Mouse (Mus musculus) layer of hippocampus, adult 11-12 months (tissue): ENCODE measurements at regions not wholly inside any gene's neighbourhood (a gene's known extent, or its start where the extent isn't known, plus 50 kb on each side); places are given as distances from the start of the nearest gene placed in this dataset.

Experiments
- DNase-seq: peaks from one replicate; pipeline ENCODE4 v3.0.0; 2022; ENCODE audit warnings: low spot score

DNA sequence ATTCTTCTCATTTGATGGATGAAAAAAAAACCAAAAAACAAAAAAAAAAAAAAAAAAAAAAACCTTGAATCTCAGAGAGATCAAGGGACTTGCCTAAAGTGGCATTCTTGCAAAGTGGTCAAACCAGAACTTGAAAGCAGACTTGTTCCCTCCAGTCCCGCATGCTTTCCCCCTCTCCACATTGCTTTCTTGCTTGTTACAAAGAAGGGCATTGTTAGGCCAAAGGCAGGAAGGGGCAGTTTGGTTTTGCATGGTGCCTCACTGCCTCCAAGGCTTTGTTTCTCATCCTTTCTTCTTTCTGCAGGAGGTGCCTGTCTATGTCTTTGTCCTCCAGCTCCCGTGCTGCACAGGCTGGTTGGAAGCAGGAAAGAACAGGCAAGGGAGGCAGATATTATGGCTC lies 356.2 kb upstream of the Tenm4 start:
- no peak for DNase-seq

DNA sequence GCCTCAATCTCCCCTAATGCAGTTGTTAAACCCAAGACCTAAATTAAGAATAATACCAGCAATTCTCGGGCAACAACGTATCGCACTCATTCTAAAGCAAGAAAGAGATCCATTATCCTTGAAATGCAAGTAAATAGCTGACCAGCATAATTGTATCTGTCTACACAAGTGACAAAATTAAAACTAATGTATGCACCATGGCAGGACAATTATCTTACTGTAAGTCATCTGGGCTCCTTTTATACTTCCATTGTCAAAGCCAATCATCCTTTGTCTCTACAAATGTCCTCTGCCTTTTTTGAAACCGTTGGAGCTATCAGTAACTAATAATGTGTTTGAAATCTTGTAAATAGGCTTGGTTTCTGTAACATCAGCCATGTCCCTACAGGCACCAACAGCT lies 347.5 kb upstream of the Tenm4 start:
- DNase-seq: no peak

DNA sequence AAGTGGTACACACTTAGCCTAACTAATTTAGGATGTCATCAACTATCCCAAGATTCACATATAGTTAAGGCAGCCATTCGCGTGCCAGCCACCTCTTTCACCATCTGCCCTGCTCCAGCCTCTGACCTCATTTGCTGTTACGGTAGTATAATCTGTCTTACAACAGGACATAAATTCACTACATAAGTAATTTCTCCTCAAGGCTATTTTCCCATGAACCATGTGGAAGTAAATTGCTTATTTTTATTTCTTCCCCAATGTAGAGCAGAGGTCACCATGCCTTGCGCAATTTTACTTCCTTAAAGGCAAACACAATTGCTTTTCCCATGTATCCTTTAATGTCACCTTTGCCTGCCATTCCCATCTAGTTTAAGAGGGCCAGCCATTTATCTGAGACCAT lies 341.2 kb upstream of the Tenm4 start:
- no peak for DNase-seq

DNA sequence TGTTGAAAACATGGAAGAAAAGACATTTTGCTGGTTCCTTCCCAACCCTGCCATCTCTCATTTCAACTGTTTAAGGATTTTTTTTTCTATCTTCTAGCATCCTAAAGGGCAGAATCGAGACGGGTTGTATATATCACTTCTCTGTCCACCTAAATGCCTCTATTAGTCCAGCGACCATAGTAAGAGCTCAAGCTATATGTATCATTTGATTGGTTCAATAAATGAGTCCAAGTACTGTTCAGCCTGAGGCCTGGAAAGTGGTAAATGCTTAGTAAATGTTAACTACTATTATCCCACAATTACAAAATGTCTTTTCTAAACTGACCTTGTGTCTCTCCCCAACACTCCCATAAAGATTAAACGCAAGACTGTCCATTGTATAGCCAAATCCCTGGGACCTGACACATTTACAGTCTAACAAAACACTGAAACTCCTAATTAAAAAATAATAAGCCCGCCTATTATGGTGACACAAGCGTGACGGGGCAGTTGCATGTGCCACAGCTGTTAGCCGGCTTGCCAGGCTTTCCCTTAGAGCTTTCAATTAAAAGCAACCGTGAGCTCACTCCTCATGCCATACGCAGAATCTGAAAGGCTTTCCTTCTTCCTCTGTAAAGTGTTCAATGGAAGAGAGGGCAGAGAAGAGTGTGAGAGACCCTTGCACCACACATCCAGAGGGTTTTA lies 336.7 kb upstream of the Tenm4 start:
- no peak for DNase-seq

DNA sequence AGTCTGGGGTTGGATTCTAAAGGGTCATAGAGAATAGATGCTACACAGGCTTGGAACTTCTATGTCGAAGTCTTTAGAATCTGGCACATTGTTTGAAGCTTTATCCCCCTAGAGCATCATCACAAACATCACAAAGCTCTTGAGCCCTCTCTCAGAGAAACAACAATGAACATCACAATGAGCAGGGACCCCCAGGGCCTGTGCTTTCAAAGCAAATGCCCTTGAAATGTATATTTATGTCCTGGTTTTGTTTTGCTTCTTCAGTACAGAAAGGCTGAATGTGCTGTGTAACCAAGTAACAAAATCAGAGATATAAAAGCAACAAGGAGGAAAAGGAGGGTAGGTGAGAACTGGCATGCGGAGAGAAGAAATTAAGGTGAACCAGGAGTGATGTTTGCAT lies 330.6 kb upstream of the Tenm4 start:
- DNase-seq: no peak

DNA sequence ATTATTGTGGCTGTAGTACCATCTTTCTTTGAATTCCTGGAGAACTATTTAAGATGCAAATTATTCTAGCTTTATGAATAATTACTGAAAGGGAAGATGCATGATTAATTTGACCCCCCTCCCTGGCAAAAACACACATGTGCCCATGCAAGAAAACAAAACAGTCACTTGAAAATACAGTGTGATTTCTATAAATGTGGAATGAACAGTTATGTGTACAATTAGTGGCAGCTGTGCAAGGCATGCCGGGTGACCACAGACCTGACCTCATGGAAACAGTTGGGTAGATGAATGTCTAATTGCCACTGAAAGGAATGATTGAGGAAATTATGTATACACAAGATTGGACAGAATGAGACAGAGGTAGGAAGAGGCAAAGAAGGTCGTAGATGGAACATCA lies 321.2 kb upstream of the Tenm4 start:
- no peak for DNase-seq

DNA sequence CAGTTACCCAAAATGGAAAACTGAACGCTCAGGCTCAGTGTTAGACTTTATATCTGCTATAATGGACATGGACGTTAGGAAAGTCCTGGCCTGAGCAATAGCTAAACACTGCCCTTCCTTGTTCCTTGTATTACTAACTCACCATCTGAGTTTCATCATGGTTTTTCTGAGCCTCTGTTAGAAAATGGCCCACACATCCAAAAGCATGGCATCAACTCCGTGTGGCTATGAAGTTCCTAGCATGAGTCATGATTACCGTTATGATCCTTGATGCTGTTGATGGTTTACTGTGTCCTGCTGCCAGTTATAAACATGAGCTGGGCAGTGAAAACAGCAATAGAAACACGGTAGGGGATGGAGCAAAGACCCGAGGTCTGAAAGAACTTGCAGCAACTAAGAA lies 318.4 kb upstream of the Tenm4 start:
- DNase-seq: no peak

DNA sequence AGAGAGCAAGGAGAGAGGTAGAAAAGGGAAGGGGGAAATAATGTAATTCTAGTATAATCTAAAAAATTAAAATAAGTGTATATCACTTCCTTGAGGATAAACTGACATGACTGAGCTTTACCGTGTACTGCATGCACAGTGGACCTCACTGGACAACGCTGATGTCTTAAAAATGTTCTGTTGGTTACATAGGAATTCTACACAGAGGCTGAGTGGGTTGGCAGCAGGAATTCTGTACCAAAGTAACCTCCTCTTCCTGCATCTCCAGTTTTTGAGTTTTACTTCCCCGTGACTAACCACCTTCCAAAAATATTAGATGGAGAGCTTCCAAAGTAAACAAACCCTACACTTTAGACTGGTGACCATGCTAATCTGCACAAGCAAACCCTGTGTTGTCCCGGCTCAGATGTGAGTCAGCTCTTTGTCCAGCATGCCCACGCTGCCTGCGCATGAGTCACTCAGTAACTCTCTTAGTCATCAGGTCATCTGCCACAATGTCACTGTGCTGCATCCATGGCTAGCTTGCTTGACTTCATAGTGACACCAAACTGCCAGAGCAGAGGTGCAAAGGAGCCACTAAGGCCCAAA lies 317.7 kb upstream of the Tenm4 start:
- DNase-seq: no peak

DNA sequence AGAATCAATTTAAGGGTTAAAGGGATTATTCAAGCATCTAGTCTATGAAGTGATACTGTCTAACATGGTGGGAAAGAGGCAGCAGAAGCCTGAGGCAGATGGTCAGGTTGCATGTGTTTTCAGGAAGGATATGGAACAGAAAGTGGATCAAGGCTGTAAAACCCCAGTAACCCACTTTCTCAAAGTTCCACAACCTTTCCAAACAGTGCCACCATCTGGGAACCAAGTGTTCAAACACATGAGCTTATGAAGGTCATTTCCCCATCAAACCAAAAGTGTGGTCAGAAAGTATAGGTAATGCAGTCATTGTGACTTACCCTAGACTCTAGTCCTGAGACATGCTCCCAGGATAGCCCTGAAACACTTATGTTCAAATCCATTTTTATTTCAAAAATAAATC lies 312.8 kb upstream of the Tenm4 start:
- DNase-seq: no peak

DNA sequence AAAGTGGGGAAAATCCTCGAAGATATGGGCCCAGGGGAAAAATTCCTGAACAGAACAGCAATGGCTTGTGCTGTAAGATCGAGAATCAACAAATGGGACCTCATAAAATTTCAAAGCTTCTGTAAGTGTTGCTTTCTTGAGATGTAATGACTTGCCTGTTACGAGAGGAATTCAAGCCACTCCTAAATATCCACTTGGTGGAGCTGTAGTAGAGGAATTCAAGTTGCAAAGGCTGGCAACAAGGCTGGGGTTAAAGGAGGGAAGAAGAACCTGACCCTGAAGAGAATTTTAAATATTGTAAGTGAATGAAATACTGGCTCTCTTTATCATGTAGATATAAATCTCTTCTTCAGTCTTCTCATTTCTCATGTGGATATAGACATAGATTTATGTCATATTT lies 306.8 kb upstream of the Tenm4 start:
- DNase-seq: no peak

DNA sequence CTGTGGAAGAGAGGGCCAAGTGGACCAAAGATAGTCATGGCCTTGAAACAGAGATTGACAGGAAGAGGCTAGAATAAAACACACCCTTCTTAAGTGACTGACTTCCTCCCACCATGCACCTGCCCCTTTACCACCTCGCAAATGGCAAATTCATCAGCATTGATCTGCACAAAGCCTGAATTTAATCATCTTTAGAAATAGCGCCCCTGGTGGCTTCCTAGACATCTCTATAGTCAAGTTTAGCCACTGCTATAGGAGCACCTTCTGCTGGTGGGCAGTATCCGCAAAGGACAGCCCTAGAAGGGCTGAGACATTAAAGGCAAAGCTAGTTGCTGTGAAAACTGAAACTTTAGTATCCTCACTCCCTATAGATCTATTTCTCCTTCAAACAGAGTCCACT lies 305.8 kb upstream of the Tenm4 start:
- no peak for DNase-seq

DNA sequence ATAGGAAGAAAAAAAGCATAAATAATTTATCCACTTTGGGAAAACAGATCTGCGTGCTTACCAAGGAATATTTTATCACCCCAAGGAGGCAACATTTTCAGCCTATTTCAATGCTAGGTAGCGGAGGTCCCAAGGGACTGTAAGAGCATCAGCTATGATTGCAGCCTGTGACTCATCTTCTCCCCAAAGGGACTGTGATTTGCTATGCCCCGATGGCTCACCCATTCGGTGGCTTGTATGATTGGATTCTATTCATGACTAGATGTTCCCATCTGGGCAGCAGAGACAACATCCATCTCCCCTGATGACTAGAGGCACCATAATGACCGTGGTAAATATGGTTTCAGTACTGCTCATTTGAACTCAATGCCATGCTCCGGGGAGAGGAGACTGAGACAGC lies 302.3 kb upstream of the Tenm4 start:
- DNase-seq: no peak

DNA sequence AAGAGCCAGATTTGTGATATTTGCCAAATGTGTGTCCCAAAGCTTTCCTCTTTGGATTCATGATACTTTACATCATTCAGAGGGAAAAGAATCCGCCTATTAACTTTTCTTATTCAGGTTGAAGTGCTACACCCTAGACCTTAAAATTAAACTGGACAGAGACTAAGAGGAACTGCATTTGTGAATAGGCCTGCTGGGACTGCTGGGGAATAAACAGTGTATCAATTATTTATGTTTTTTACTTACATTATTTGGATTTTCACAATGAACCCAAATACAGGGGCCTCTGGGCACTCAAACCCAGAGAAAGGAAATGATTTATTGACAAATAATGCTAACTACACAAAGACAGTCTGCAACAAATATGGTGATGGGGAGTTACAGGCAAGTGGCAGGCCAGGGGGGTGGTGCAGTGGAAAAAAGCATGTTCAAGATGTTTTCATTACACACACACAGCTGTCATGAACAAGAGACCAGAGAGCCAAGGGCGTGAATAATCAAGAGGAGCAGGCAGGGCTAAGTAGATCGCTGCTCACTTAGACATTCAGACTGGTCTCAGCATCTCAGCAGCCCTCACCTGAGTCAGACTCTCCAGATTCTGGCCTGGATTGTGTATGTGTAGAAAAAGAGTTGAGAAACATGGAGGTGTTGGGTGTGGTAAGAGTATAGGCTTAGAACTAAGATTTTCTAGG lies 290.3 kb upstream of the Tenm4 start:
- DNase-seq: no peak

DNA sequence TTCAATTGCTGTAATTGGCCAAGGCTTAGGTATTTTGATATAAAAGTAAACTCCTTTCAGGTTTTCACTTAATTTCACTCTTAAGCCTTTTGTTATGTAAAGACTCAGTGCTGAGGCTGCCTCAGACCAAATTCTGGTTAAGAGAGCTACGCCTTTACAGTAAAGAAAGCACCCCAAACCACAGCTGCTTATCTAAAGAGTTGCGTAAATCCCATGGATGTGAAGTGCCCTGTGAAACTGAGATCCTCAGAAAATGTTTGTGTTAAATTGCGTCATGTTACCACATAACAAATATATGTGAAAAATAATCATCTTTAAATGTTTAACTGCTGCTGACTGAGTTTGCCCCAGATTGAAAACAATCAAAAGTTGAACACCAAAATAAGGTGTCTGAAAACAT lies 269.5 kb upstream of the Tenm4 start:
- no peak for DNase-seq

DNA sequence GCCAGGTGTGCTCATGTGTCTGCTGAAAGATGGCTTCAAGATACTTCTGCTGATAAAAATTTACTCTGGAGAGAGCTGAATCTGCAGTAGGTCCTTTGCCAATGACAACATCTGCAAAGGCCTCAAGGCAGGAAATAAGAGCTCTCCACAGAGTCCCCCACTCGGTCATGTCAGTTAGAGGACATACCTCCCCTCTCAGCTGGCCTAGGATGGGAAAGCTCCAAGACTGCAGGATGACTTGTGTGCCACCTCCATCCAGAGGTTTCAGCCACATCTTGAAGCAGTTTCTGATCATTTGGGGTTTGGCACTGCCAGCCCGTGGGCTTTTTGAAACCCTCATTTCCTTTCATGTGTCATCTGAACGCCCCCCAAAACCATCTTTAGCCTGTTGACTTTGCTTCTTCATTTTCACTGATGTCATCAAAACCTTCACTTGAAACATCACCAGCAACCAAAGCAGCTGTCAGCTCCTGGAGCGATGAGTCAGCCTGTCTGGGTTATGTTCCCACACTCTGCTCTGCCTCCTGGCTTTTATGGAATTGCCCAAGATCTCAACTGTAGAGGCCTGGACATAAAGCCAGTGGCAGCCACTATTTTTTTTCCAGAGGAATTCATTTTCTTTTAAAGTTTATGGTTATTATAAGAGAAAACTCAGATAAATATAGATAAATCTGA lies 256.5 kb upstream of the Tenm4 start:
- DNase-seq: no peak

DNA sequence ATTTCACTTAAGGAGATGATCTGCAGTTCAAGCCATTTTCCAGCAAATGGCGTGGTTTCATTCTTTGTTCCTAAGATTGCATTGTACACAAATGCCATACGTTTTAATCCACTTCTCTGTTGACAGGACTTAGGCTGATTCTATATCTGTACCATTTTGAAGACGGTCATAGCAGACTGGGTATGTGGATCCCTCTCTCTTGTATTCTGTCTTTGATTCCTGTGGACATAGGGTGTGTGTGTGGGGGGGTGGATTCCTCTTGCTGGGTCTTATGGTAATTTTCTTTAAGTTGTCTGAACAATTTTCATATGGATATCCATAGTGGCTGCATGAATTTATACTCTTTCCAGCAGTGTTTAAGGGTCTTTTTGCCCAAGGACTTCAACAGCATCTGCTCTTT lies 251.1 kb upstream of the Tenm4 start:
- DNase-seq: no peak

DNA sequence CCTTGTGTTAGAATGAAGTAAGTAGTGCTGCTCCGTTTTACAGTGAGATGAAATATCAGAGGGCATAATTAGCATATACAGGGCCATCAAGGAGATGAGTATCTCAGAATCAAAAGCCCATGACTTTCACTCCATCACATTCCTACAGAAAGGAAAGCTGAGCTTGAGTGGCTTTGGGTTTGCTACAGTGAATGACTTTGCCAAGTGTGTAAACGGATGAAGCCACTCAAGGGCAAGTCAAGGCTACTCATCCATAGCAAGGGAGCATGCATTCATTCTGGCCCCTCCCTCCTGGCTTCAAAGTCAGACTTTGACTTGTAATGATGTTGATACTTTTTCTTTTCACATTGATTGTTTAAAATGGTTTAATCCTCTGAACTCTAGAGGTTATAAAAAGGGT lies 246.2 kb upstream of the Tenm4 start:
- no peak for DNase-seq

DNA sequence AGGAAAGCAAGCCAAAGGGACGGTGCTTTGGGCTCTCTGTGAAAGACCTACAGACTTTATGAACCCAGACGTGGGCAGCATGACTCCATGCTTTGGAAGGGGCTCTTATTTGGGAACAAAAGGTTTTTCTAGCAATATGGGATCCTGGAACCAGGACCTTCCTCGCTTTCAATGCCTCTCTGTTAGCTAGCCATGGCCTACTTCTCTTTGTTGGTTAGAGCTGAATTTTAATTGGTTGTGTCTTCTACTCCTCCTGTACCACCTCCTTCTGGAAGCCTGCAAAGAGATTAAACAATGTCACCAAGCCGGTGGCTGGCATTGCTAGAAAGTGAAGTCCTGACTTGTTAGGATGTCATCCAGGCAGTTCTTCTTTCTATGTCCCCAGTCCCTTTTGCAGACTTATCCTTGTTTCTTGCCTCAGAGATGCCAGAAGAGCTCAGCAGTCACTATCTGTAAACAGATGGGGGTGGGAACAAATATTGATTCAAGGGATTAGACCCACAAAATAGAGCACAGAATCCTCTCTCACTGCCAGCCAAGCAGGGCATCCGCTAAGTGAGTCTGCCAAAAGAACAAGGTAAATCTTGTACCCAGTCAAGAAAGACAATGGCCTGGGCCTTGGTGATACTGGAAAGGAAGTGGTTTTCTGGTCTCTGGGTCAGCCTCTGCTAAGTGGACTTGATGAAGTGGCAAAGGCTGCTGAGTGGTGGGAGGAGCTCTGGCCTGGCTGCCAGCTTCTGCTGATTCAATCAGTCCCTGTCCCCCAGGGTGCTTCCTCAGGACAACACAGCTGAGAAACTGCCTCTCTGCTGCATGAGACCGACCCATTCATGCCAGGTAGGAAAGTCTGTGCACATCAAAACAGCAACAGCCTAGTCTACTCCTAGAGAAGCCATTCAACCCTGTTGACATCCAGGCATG lies 244.7 kb upstream of the Tenm4 start:
- peak; percentile 13 for DNase-seq

DNA sequence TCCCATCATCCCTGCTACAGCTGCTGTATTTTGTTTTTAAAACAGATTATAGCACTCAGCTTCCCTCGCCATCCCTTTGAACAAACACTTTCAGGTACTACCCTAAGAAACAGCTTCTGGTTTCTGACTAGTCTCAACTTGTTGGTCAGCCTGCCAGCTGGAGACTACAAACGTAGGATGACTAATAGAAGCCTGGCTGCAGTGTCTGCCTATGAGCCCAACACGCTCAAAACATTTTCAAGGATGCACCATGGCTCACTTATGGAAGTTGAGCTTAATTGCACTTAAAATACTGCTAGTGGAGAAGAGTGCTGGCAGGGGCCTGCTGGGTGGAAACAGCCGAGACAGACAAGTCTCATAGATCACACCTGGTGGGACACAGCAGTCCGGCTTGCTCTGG lies 234.4 kb upstream of the Tenm4 start:
- DNase-seq: no peak

DNA sequence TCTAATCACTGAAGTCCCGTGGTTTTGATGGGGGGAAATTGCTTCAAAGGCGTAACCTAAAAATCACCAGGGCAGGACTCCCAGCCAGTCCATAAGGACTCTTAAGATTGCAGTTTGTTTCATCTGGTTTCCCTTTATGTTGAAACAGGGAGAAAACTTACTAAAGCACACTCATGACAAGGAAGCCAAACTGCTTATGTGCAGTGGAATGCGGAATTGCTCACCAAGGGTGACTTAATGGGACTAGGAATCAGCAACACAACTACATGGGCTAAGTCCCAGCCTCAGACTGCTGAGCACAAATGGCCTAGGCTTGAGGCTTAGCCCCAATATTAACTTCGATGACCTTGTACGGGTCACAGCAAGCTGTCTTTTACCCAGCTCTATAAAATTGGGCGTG lies 227.6 kb upstream of the Tenm4 start:
- no peak for DNase-seq

DNA sequence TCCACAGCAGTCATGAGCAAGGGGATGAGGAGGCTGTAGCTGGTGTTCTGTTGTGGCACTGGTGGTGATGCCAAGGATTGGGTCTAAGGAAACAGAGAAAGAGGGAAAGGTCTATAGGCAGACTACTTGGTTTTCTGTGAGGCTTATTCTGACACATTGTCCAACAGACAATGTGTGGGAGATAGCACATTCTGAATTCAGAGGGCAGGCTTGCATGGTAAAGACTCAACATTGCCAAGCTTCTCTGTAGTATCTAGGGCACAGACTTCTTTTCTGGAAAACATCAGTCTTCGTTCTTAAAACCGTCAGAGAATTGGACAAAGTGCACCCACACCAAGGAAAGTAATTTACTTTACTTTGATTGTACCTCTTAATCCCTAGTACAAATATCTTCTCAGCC lies 218.7 kb upstream of the Tenm4 start:
- DNase-seq: no peak

DNA sequence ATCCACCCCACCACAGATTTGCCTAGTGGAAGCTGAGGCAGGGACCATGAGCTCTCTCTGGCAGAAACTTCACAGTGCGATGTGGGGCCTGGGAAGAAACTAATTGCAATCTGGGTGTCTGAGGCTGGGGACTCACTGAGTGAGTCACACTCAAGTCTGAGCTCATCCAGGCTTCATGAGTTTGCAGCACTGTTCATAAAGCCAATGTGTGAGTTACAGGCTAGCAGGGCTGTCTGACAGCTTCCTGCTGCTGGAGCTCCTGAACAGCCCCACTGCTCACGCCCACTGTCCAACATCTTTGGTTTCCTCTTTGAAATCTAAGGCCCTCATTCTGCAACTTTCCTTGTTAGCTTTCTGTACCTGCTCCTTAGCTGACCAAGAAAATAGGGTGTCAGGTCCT lies 216.5 kb upstream of the Tenm4 start:
- no peak for DNase-seq
